Mouse (Mus musculus) liver, postnatal 0 days (tissue): ENCODE measurements around the gene Cdc25a. TPM values are rescaled to one million over a fixed set of nuclear protein-coding genes. Genes with fewer than 3 reads are reported as not detected.
A peak's percentile ranks its signal among the peaks of the same experiment; 100 is the strongest.

ENCODE experiments used
- ATAC-seq: fragments of 200-750 bp; cut with Nextera tagmentation; 2 replicates; pipeline ENCODE4 v1.8.0; 2017; ENCODE audit warnings: mild to moderate bottlenecking, moderate library complexity
- DNase-seq: peaks from one replicate; pipeline ENCODE4 v3.0.0-alpha.2; 2016
- H3K27ac ChIP-seq: fragments of 300-500 bp; sonication (generic); 2 replicates; pipeline ENCODE4 v1.5.1; 2014; ENCODE audit warnings: antibody characterized with exemption, moderate library complexity, mild to moderate bottlenecking, low read depth
- H3K27me3 ChIP-seq: fragments of 300-500 bp; sonication (generic); 2 replicates; pipeline ENCODE4 v1.6.1; 2014; ENCODE audit warnings: low read length, control low read depth, mixed read lengths; ENCODE audit not compliant: insufficient read depth
- H3K36me3 ChIP-seq: fragments of 300-500 bp; sonication (generic); replicated peaks from 2 replicates; pipeline ENCODE4 v1.6.1; 2014; ENCODE audit warnings: mild to moderate bottlenecking, control low read depth, low read length, moderate library complexity, mixed read lengths; ENCODE audit not compliant: insufficient read depth
- H3K4me1 ChIP-seq: fragments of 300-500 bp; sonication (generic); 2 replicates; pipeline ENCODE4 v1.6.1; 2014; ENCODE audit warnings: antibody characterized with exemption, mild to moderate bottlenecking, control low read depth; ENCODE audit not compliant: insufficient read depth
- H3K4me2 ChIP-seq: fragments of 300-500 bp; sonication (generic); 2 replicates; pipeline ENCODE4 v1.6.1; 2014; ENCODE audit warnings: low read depth, mild to moderate bottlenecking, low read length, moderate library complexity, mixed read lengths
- H3K4me3 ChIP-seq: fragments of 300-500 bp; sonication (generic); 2 replicates; pipeline ENCODE4 v1.5.1; 2014; ENCODE audit warnings: low read depth, low read length
- H3K9ac ChIP-seq: fragments of 300-500 bp; sonication (generic); replicated peaks from 2 replicates; pipeline ENCODE4 v1.6.1; 2014; ENCODE audit warnings: mild to moderate bottlenecking, moderate library complexity
- H3K9me3 ChIP-seq: fragments of 300-500 bp; sonication (generic); 2 replicates; pipeline ENCODE4 v1.6.1; 2016; ENCODE audit warnings: mild to moderate bottlenecking, control low read depth, low read length, mixed read lengths
- CTCF ChIP-seq: sonication (generic); IDR thresholded peaks from 2 replicates; pipeline ENCODE4 v1.5.1; 2016; ENCODE audit warnings: antibody characterized with exemption, low read depth
- EP300 ChIP-seq: IDR thresholded peaks from 2 replicates; pipeline ENCODE4 v1.6.1; 2016; ENCODE audit warnings: antibody characterized with exemption, low read depth, mild to moderate bottlenecking
- WGBS: fragments of 180-500 bp; shearing (Covaris S2); extraction: QIAGEN DNeasy Blood & Tissue Kit; methylation state at CpG from one replicate; pipeline ENCODE4 v1.1.7; 2014; ENCODE audit not compliant: insufficient replicate concordance; 5-methylcytosine and 5-hydroxymethylcytosine counted together
- polyA plus RNA-seq: library from polyadenylated mRNA; unstranded; fragments of >200 nt; fragmentation: Nextera tagmentation; extraction: Ambion mirVana; gene quantifications from 2 replicates; pipeline ENCODE4 v1.2.1, GENCODE M21; 2015

Cdc25a gene
- polyA plus RNA-seq, 1 experiment from 2014 or later, result 7.5 TPM

- no peak for ATAC-seq
- Histone ChIP-seq H3K36me3 (no peaks in the 10 kb centered on the region), H3K4me3 (no peak overlapping the region), H3K4me1 (peaks cover 17% of the 10 kb centered on the region), H3K4me2 (no peak overlapping the region), H3K27ac (no peak overlapping the region), H3K9me3 (no peaks in the 10 kb centered on the region), H3K9ac (no peak overlapping the region), H3K27me3 (0 out of 2 replicates have a peak, but pooled peaks cover 3% of the 10 kb centered on the region)
- TF ChIP-seq CTCF, result no peak
- TF ChIP-seq EP300, result no peak
- no peak for DNase-seq
- WGBS, result 84% methylated on average over 3 of the region's 3 CpGs
Measured at GRCm38 (mm10) chr9:109929131-109929530, 53.8 kb downstream of the Cdc25a start.

DNA sequence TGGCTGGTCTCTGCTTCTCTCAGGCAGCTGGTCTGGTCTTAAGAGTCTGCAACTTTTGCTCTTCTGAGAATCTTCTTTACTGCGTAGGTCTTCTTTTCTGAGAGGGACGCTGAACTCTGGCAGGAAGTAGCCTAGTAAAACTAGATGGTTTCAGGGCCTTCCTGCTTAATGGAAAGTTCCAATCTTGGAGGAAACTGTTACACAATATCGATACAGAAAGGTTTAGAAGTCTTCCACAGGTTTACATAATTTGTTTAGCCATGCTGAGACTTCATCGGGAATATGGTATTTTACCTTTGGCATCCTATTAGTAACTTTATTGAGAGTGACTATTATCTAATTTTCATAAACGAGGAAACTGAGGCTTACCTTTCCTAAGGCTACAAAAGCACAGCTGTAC lies 54.7 kb downstream of the Cdc25a start:
- no peaks in the 10 kb centered on the region for H3K36me3 ChIP-seq
- no peak for TF ChIP-seq EP300
- TF ChIP-seq CTCF, result no peak
- H3K4me2 ChIP-seq, result no peak overlapping the region
- ATAC-seq (no peak), DNase-seq (no peak)
- no peaks in the 10 kb centered on the region for H3K9me3 ChIP-seq
- H3K4me3 ChIP-seq, result no peak overlapping the region
- 0 out of 2 replicates have a peak, but pooled peaks cover 3% of the 10 kb centered on the region for H3K27me3 ChIP-seq
- no peak overlapping the region for H3K9ac ChIP-seq
- peak overlapping the region; percentile 44; the same call in 1 of the 2 replicates for H3K27ac ChIP-seq
- peaks cover 20% of the 10 kb centered on the region for H3K4me1 ChIP-seq
- 71% methylated on average over 5 of the region's 5 CpGs for WGBS

- 0 out of 2 replicates have a peak, but pooled peaks cover 3% of the 10 kb centered on the region for H3K27me3 ChIP-seq
- H3K36me3 ChIP-seq, result no peaks in the 10 kb centered on the region
- peak overlapping the region; percentile 85 for H3K27ac ChIP-seq
- peaks cover 20% of the 10 kb centered on the region for H3K4me1 ChIP-seq
- no peak for ATAC-seq
- peak overlapping the region; percentile 76 for H3K4me3 ChIP-seq
- no peaks in the 10 kb centered on the region for H3K9me3 ChIP-seq
- TF ChIP-seq EP300 (no peak), CTCF (no peak)
- 0 out of 2 replicates have a peak overlapping the region, but pooled peaks have one; percentile 81 for H3K9ac ChIP-seq
- DNase-seq, result no peak
- 52% methylated on average over 6 of the region's 6 CpGs for WGBS
- H3K4me2 ChIP-seq, result peak overlapping the region; percentile 87
Measured at GRCm38 (mm10) chr9:109930752-109931151, 55.4 kb downstream of the Cdc25a start.

DNA sequence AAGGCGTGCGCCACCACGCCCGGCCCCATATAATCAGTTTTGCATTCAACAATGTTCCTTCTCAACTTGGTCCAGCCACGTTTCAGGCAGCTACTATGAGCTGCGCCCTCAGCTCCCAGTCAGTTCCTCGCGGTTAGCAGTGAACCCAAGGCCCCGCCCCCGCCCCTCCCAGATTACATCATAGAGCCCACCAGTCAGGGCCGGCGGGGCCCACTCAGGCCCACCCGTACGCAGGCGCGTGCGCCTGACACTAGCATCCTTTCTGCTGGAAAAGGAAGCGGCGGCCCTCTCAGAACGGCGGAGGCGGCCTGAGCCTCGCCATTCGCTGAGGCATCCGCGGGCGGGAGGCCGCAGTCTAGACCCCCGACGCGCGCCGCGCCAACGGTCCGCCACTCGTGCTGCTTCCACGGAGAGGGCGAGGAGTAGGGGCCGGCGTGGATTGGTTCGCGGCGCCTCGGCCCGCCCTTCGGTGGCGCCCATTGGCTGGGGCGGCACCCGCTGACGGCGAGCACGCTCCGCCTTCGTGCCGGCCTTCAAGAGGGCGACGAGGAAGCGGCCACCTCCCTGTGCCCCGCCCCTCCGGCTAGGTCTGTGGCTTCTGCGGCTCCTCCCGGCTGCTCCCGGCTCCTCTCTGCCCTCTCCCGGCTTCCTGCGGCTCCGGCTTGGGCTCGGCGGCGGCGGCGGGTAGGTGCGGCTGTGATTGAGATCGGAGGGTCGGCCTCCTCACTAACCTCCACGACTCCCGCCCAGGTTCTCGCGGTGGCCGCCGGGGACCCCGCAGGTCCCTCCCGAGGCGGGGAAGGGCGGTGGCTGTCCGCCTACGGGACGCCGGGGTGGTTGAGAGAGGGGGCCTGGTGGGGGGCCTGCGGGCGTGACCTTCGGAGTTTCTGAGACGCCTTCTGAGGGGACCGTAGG lies 56.1 kb downstream of the Cdc25a start, which contains the start of gene Map4:
TSS of gene Map4 (plus strand) at position 204 of the 915 bp plus-strand sequence.
- DNase-seq (peak; percentile 96), ATAC-seq (peak; percentile 97)
- H3K9me3 ChIP-seq, result no peaks in the 10 kb centered on the region
- peak within 1 kb of the TSS; percentile 87 for H3K4me2 ChIP-seq
- 0 out of 2 replicates have a peak, but pooled peaks cover 3% of the 10 kb centered on the region for H3K27me3 ChIP-seq
- WGBS, result under 1% methylated on average over 72 of the region's 94 CpGs
- H3K4me1 ChIP-seq, result peaks cover 20% of the 10 kb centered on the region
- H3K27ac ChIP-seq, result peak within 1 kb of the TSS; percentile 85
- H3K36me3 ChIP-seq, result no peaks in the 10 kb centered on the region
- no peak for TF ChIP-seq EP300
- TF ChIP-seq CTCF, result peak; percentile 51
- H3K4me3 ChIP-seq, result peak within 1 kb of the TSS; percentile 76
- H3K9ac ChIP-seq, result peak within 1 kb of the TSS; percentile 81

DNA sequence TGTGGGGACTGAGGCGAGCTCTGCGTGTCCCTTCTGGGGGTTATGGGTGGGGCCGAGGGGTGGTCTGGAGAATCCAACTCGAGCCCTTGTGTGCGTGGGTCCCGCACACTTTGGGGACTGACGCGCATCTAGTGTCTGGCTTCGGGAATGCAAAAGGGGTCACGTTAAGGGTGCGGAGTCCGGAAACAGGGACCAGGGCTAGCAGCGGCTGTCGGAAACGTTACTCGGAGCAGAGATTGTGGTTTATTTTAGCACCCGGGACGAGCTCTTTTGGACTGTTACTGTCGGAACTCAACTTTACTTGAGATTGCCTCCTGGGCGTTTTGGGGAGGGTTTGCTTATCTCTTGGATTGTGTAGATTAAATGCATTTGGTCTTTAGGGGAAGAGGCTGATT lies 57.0 kb downstream of the Cdc25a start:
- no peak for DNase-seq
- H3K4me3 ChIP-seq, result peak overlapping the region; percentile 76

DNA sequence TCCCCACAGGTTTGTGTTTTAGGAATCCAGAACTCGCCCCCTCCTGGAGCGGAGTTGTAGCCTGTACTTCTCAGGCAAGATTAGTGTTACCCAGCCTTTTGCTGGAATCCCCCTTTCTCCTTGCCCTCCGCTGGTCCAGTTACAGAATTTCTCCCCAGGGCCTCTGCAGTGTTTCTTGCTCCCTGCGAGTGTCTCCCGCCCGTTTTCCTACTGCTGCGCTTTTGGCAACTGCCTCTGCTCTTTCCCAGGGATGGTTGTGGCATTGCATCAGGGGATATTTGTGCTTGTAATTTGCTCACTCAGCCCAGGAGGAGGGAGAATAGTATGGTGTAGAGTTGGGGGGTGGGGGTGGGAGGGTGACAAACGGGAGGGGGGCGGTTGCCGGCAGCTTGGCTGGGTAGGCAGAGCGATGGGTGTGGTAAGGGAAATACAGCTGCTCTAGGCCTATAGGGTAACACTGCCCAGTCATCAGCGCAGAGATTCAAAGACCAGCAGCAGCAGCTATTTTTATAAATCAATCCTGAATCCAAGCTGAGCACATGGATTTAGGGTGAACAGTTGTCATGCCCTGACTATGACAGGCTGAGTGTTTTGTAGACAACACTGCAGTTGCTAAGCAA lies 57.5 kb downstream of the Cdc25a start:
- H3K4me1 ChIP-seq, result peaks cover 20% of the 10 kb centered on the region
- peak overlapping the region; percentile 85 for H3K27ac ChIP-seq
- TF ChIP-seq CTCF, result no peak
- DNase-seq, result peak; percentile 40
- peak; percentile 6; the same call in 1 of the 2 replicates for ATAC-seq
- H3K9ac ChIP-seq, result peak overlapping the region; percentile 81
- peak overlapping the region; percentile 87 for H3K4me2 ChIP-seq
- H3K36me3 ChIP-seq, result no peaks in the 10 kb centered on the region
- 7% methylated on average over 12 of the region's 12 CpGs for WGBS
- H3K9me3 ChIP-seq, result no peaks in the 10 kb centered on the region
- H3K4me3 ChIP-seq, result peak overlapping the region; percentile 76
- H3K27me3 ChIP-seq, result 0 out of 2 replicates have a peak, but pooled peaks cover 3% of the 10 kb centered on the region

More for the DNA sequence above, 57.0 kb downstream of the Cdc25a start:
- no peak for ATAC-seq
- Histone ChIP-seq H3K9me3 (no peaks in the 10 kb centered on the region), H3K36me3 (no peaks in the 10 kb centered on the region), H3K27me3 (0 out of 2 replicates have a peak, but pooled peaks cover 3% of the 10 kb centered on the region), H3K9ac (peak overlapping the region; percentile 81), H3K4me2 (peak overlapping the region; percentile 87), H3K27ac (peak overlapping the region; percentile 85), H3K4me1 (peaks cover 20% of the 10 kb centered on the region)
- under 1% methylated on average over 20 of the region's 20 CpGs for whole genome bisulfite sequencing
- TF ChIP-seq CTCF (no peak), EP300 (no peak)
